Comparison of ENCODE assay signal across 22 mouse cellular contexts in the genomic region with DNA sequence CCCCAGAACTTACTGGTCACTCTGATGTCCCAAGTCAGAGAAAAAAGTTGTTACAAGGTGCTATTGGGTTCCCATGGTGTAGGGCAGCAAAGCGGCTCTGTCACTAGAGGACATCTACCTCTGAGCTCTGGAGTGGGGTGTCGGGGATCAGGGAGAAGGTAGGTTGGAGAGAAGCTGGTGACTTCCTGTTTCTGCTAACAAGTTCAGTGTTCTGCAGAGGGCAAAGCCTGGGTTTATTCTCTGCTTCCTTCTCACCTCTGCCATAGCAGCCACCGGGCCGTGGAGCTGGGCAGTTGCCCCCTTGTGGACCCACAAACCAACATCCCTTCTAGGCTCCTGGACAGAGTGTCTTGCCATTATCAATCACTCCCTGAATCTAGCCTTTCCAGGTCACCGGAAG. TPM values are rescaled to one million over a fixed set of nuclear protein-coding genes. Genes with fewer than 3 reads are reported as not detected.
DNase-seq lines count a peak whose midpoint lies in the region; ATAC-seq and TF ChIP-seq lines count a peak whose summit lies in the region.
"Had no signal": no experiment of that assay in that cellular context is flagged by ENCODE, and none has a peak within 500 bp of the region (broad histone marks: within the 10 kb centered on the region; RNA-seq: fewer than 3 reads in every experiment).

No protein-coding gene starts in this region.

- peaks cover 65% of the 10 kb centered on the region for H3K4me1 ChIP-seq in liver, embryonic 13.5 days (replicated peaks)
- H3K4me1 ChIP-seq in liver, embryonic 12.5 days, result peaks cover 67% of the 10 kb centered on the region
- peaks cover 5 to 21% of the 10 kb centered on the region in 2 experiments for H3K4me1 ChIP-seq in MEL (ENCODE audit: control insufficient read depth in 1 of 2, insufficient read depth in 2 of 2, low read length in 2 of 2)
- peaks cover 34% of the 10 kb centered on the region for H3K4me1 ChIP-seq in limb, embryonic 12.5 days (replicated peaks)

- 62% methylated on average over 5 of the region's 5 CpGs for WGBS in liver, embryonic 13.5 days (ENCODE audit: insufficient replicate concordance)
- WGBS in liver, embryonic 12.5 days (ENCODE audit: insufficient replicate concordance), result 66% methylated on average over 5 of the region's 5 CpGs
- 74% methylated on average over 5 of the region's 5 CpGs for WGBS in limb, embryonic 12.5 days

- H3K9me3 ChIP-seq in liver, embryonic 13.5 days (replicated peaks), result no peaks in the 10 kb centered on the region
- no peaks in the 10 kb centered on the region for H3K9me3 ChIP-seq in liver, embryonic 12.5 days (replicated peaks)
- no peaks in the 10 kb centered on the region for H3K9me3 ChIP-seq in MEL (replicated peaks; ENCODE audit: insufficient read depth, low read length)
- H3K9me3 ChIP-seq in limb, embryonic 12.5 days, result no peaks in the 10 kb centered on the region
- H3K9me3 ChIP-seq: hindbrain, embryonic 12.5 days; intestine, embryonic 15.5 days had no signal

- no peaks in the 10 kb centered on the region for H3K79me2 ChIP-seq in MEL (ENCODE audit: control insufficient read depth, insufficient read depth, low read length, poor library complexity)

- ATAC-seq in liver, embryonic 13.5 days (ENCODE audit: low read depth), result no peak
- ATAC-seq in liver, embryonic 12.5 days, result no peak
- ATAC-seq in limb, embryonic 12.5 days (ENCODE audit: insufficient number of reproducible peaks, insufficient read depth, low FRiP score, low TSS enrichment, low read depth), result no peak
- ATAC-seq: forebrain, embryonic 16.5 days; intestine, embryonic 15.5 days had no signal

- H3K4me2 ChIP-seq in liver, embryonic 13.5 days, result no peak overlapping the region
- H3K4me2 ChIP-seq in liver, embryonic 12.5 days, result no peak overlapping the region
- H3K4me2 ChIP-seq in limb, embryonic 12.5 days, result no peak overlapping the region
- H3K4me2 ChIP-seq: hindbrain, embryonic 12.5 days; intestine, embryonic 15.5 days; midbrain, embryonic 11.5 days had no signal

- TF ChIP-seq CTCF in MEL (IDR thresholded peaks at IDR 0.05 in 2 of 3, conservative IDR thresholded peaks at IDR 0.05 in 1 of 3; ENCODE audit: control insufficient read depth in 1 of 3, insufficient read depth in 1 of 3, low read depth in 2 of 3, low read length in 3 of 3, poor library complexity in 1 of 3, severe bottlenecking in 1 of 3), result no peak

- no peak for TF ChIP-seq EP300 in MEL (IDR thresholded peaks at IDR 0.05; ENCODE audit: low read depth in 1 of 2, low read length in 2 of 2)

- TF ChIP-seq POLR2A in MEL (IDR thresholded peaks at IDR 0.05; ENCODE audit: control insufficient read depth in 1 of 2, insufficient read depth in 1 of 2, low read depth in 1 of 2, low read length in 2 of 2, poor library complexity in 1 of 2), result no peak

- intact Hi-C loops in left cerebral cortex, postnatal 25 days (cut with DNase I), result no loop called here

- peak overlapping the region; percentile 29; the same call in 1 of the 2 replicates for H3K9ac ChIP-seq in liver, embryonic 13.5 days
- H3K9ac ChIP-seq in liver, embryonic 12.5 days, result no peak overlapping the region
- peak overlapping the region; percentile 59 for H3K9ac ChIP-seq in MEL (ENCODE audit: control insufficient read depth, low read depth, low read length, poor library complexity, severe bottlenecking)
- H3K9ac ChIP-seq in limb, embryonic 12.5 days (replicated peaks), result no peak overlapping the region
- H3K9ac ChIP-seq: hindbrain, embryonic 12.5 days; intestine, embryonic 15.5 days had no signal

- no peak for DNase-seq in liver, embryonic 13.5 days
- DNase-seq in MEL (ENCODE audit: low read depth, low spot score), result peak; percentile 60
- peak; percentile 40 for DNase-seq in thymus, postnatal 25 days
- DNase-seq in gastrocnemius, postnatal 4 days (ENCODE audit: low spot score in 2 of 2), result no peak
- DNase-seq in ovary, postnatal 36 days (ENCODE audit: low spot score), result no peak
- no peak for DNase-seq in left cerebral cortex, postnatal 25 days (ENCODE audit: low spot score in 2 of 2)
- DNase-seq: adrenal gland, adult 2 months; cerebellum, postnatal 10 days; layer of hippocampus, postnatal 36 days; left cerebral cortex, postnatal 4 days; lung, adult 2 months; lung, postnatal 36 days had no signal

- peaks cover 16% of the 10 kb centered on the region for H3K36me3 ChIP-seq in liver, embryonic 13.5 days
- H3K36me3 ChIP-seq in liver, embryonic 12.5 days, result peaks cover 20% of the 10 kb centered on the region
- H3K36me3 ChIP-seq in MEL (ENCODE audit: control insufficient read depth in 1 of 2, insufficient read depth in 2 of 2, low read length in 2 of 2), result peaks cover 0 to 7% of the 10 kb centered on the region in 2 experiments; a peak in 2 of 4 replicates
- H3K36me3 ChIP-seq in limb, embryonic 12.5 days, result peaks cover 21% of the 10 kb centered on the region
- H3K36me3 ChIP-seq: intestine, embryonic 15.5 days had no signal

- TF ChIP-seq RAD21 in MEL (IDR thresholded peaks at IDR 0.05; ENCODE audit: low read depth, low read length), result no peak

- H3K27me3 ChIP-seq in liver, embryonic 13.5 days, result no peaks in the 10 kb centered on the region
- no peaks in the 10 kb centered on the region for H3K27me3 ChIP-seq in liver, embryonic 12.5 days (replicated peaks)
- no peaks in the 10 kb centered on the region for H3K27me3 ChIP-seq in MEL (ENCODE audit: control insufficient read depth in 1 of 2, insufficient read depth in 2 of 2, low read length in 2 of 2)
- no peaks in the 10 kb centered on the region for H3K27me3 ChIP-seq in limb, embryonic 12.5 days
- H3K27me3 ChIP-seq: hindbrain, embryonic 12.5 days; intestine, embryonic 15.5 days had no signal

- H3K4me3 ChIP-seq in liver, embryonic 13.5 days (replicated peaks), result no peak overlapping the region
- no peak overlapping the region for H3K4me3 ChIP-seq in liver, embryonic 12.5 days
- peak overlapping the region in 1 of 2 experiments; percentile 34; a peak in 1 of 4 replicates for H3K4me3 ChIP-seq in MEL (ENCODE audit: control insufficient read depth in 1 of 2, insufficient read depth in 1 of 2, low read depth in 2 of 2, low read length in 2 of 2)
- H3K4me3 ChIP-seq in limb, embryonic 12.5 days (replicated peaks), result no peak overlapping the region
- H3K4me3 ChIP-seq: erythroblast, embryonic 14.5 days; hindbrain, embryonic 12.5 days; intestine, embryonic 15.5 days had no signal

- H3K27ac ChIP-seq in liver, embryonic 13.5 days, result peak overlapping the region; percentile 60
- H3K27ac ChIP-seq in liver, embryonic 12.5 days, result no peak overlapping the region; the same call in 1 of the 2 replicates
- peak overlapping the region; percentile 80 for H3K27ac ChIP-seq in MEL (ENCODE audit: control insufficient read depth, low read depth, low read length)
- H3K27ac ChIP-seq in limb, embryonic 12.5 days, result peak overlapping the region; percentile 51
- H3K27ac ChIP-seq: hindbrain, embryonic 12.5 days; intestine, embryonic 15.5 days had no signal

TF ChIP-seq in MEL, 35 proteins besides CTCF, POLR2A, EP300 and RAD21 (continues in another document):
- TF ChIP-seq MAX (IDR thresholded peaks at IDR 0.05; ENCODE audit: low read length) (no peak), GABPA (IDR thresholded peaks at IDR 0.05; ENCODE audit: low read depth, low read length) (no peak), NELFE (IDR thresholded peaks at IDR 0.05; ENCODE audit: low read depth, low read length) (no peak), NRF1 (IDR thresholded peaks at IDR 0.05; ENCODE audit: insufficient read depth, low read depth, low read length, poor library complexity, severe bottlenecking) (no peak), TCF12 (IDR thresholded peaks at IDR 0.05; ENCODE audit: low read depth, low read length) (no peak)

RNA-seq across cellular contexts. Expression of gene Pycr2, which starts 8.7 kb away (rescaled TPM):
- 122 and 128 TPM in 2 replicates for polyA plus RNA-seq in liver, embryonic 13.5 days (2015; fragmentation: Nextera tagmentation; extraction: Ambion mirVana)
- 146 and 150 TPM in 2 replicates for polyA plus RNA-seq in liver, embryonic 12.5 days (2016; fragmentation: Nextera tagmentation; extraction: Ambion mirVana)
- 128 and 183 TPM in 2 replicates for total RNA-seq in MEL (2012; rRNA removed)
- polyA plus RNA-seq in MEL (2012; ENCODE audit: insufficient read depth in 1 of 2, insufficient read length in 2 of 2, low read depth in 1 of 2, low replicate concordance in 2 of 2, missing spikeins in 1 of 2), result 100 to 1,000 TPM in 1 of 2 experiments, not detected in 1; 125 TPM
- 120 and 125 TPM in 2 replicates for polyA plus RNA-seq in limb, embryonic 12.5 days (2016; fragmentation: Nextera tagmentation; extraction: Ambion mirVana)
- 10 to 100 TPM; 24.1 to 27.0 TPM for total RNA-seq in gastrocnemius, postnatal 4 days (2021)
- 10 to 100 TPM; 29.8 to 30.2 TPM for total RNA-seq in left cerebral cortex, postnatal 25 days (2021)

RNA-seq across cellular contexts. Expression of gene Lefty2, which starts 19.9 kb away (rescaled TPM):
- not detected in 2 replicates for polyA plus RNA-seq in liver, embryonic 13.5 days (2015; fragmentation: Nextera tagmentation; extraction: Ambion mirVana)
- not detected in 2 replicates for polyA plus RNA-seq in liver, embryonic 12.5 days (2016; fragmentation: Nextera tagmentation; extraction: Ambion mirVana)
- total RNA-seq in MEL (2012; rRNA removed), result not detected in 2 replicates
- polyA plus RNA-seq in MEL (2012; ENCODE audit: insufficient read depth in 1 of 2, insufficient read length in 2 of 2, low read depth in 1 of 2, low replicate concordance in 2 of 2, missing spikeins in 1 of 2), result not detected
- polyA plus RNA-seq in limb, embryonic 12.5 days (2016; fragmentation: Nextera tagmentation; extraction: Ambion mirVana), result 0.18 TPM in 1 of 2 replicates, not detected in the other
- total RNA-seq in gastrocnemius, postnatal 4 days (2021), result not detected
- 1 to 10 TPM in 1 of 2 experiments, under 1 TPM in 1; 0.37 to 2.0 TPM for total RNA-seq in left cerebral cortex, postnatal 25 days (2021)
- total RNA-seq: gastrocnemius, adult 18-20 months; heart, adult 8-10 months had no signal
- polyA plus RNA-seq: erythroblast, embryonic 14.5 days; lung, adult 2 months; midbrain, embryonic 11.5 days had no signal

RNA-seq across cellular contexts. Expression of gene Lefty1, which starts 22.0 kb away (rescaled TPM):
- 6.0 and 6.5 TPM in 2 replicates for polyA plus RNA-seq in liver, embryonic 13.5 days (2015; fragmentation: Nextera tagmentation; extraction: Ambion mirVana)
- polyA plus RNA-seq in liver, embryonic 12.5 days (2016; fragmentation: Nextera tagmentation; extraction: Ambion mirVana), result 4.7 and 7.1 TPM in 2 replicates
- total RNA-seq in MEL (2012; rRNA removed), result 3.5 and 6.4 TPM in 2 replicates
- polyA plus RNA-seq in MEL (2012; ENCODE audit: insufficient read depth in 1 of 2, insufficient read length in 2 of 2, low read depth in 1 of 2, low replicate concordance in 2 of 2, missing spikeins in 1 of 2), result 1 to 10 TPM in 1 of 2 experiments, not detected in 1; 5.1 TPM
- polyA plus RNA-seq in limb, embryonic 12.5 days (2016; fragmentation: Nextera tagmentation; extraction: Ambion mirVana), result 0.36 and 0.76 TPM in 2 replicates
- total RNA-seq in gastrocnemius, postnatal 4 days (2021), result 1 to 10 TPM in 1 of 2 experiments, under 1 TPM in 1; 0.96 to 1.5 TPM
- under 1 TPM; 0.44 to 0.89 TPM for total RNA-seq in left cerebral cortex, postnatal 25 days (2021)
- polyA plus RNA-seq: neural tube, embryonic 14.5 days had no signal

RNA-seq across cellular contexts. Expression of gene Tmem63a, which starts 29.4 kb away (rescaled TPM):
- 5.2 and 7.5 TPM in 2 replicates for polyA plus RNA-seq in liver, embryonic 13.5 days (2015; fragmentation: Nextera tagmentation; extraction: Ambion mirVana)
- polyA plus RNA-seq in liver, embryonic 12.5 days (2016; fragmentation: Nextera tagmentation; extraction: Ambion mirVana), result 6.5 and 6.6 TPM in 2 replicates
- 7.5 and 7.7 TPM in 2 replicates for total RNA-seq in MEL (2012; rRNA removed)
- 10 to 100 TPM in 1 of 2 experiments, not detected in 1; 12.8 TPM for polyA plus RNA-seq in MEL (2012; ENCODE audit: insufficient read depth in 1 of 2, insufficient read length in 2 of 2, low read depth in 1 of 2, low replicate concordance in 2 of 2, missing spikeins in 1 of 2)
- polyA plus RNA-seq in limb, embryonic 12.5 days (2016; fragmentation: Nextera tagmentation; extraction: Ambion mirVana), result 12.1 and 13.4 TPM in 2 replicates
- total RNA-seq in gastrocnemius, postnatal 4 days (2021), result 10 to 100 TPM; 15.3 to 17.3 TPM
- total RNA-seq in left cerebral cortex, postnatal 25 days (2021), result 10 to 100 TPM; 10.5 to 11.1 TPM

Comparison
In these comparisons a context has a peak if more than half of its experiments do, and no peak if none do; other contexts are left out.
1. H3K9ac ChIP-seq: peak in liver, embryonic 13.5 days (single experiment) and MEL (single experiment); none in liver, embryonic 12.5 days (single experiment) and limb, embryonic 12.5 days (single experiment).
2. DNase-seq: peak in MEL (single experiment) and thymus, postnatal 25 days (single experiment); none in liver, embryonic 13.5 days (single experiment), gastrocnemius, postnatal 4 days (0 of 2), ovary, postnatal 36 days (single experiment) and left cerebral cortex, postnatal 25 days (0 of 2).